Mouse (Mus musculus) kidney, postnatal 0 days (tissue): ENCODE measurements around the gene Taf6. TPM values are rescaled to one million over a fixed set of nuclear protein-coding genes. Genes with fewer than 3 reads are reported as not detected.

Source experiments
- ATAC-seq: fragments of 200-750 bp; cut with Nextera tagmentation; replicated peaks from 2 replicates; pipeline ENCODE4 v1.8.0; 2017; ENCODE audit warnings: low read depth, moderate number of reproducible peaks, moderate TSS enrichment, moderate library complexity; ENCODE audit not compliant: low FRiP score
- DNase-seq: peaks from one replicate; pipeline ENCODE4 v3.0.0-alpha.2; 2016; ENCODE audit warnings: low spot score
- H3K27ac ChIP-seq: fragments of 300-500 bp; sonication (generic); 2 replicates; pipeline ENCODE4 v1.5.1; 2014; ENCODE audit warnings: mild to moderate bottlenecking
- H3K27me3 ChIP-seq: fragments of 300-500 bp; sonication (generic); 2 replicates; pipeline ENCODE4 v1.6.1; 2014; ENCODE audit warnings: low read length, mixed read lengths; ENCODE audit not compliant: insufficient read depth
- H3K36me3 ChIP-seq: fragments of 300-500 bp; sonication (generic); 2 replicates; pipeline ENCODE4 v1.6.1; 2014; ENCODE audit warnings: low read length, mixed read lengths; ENCODE audit not compliant: insufficient read depth
- H3K4me1 ChIP-seq: fragments of 300-500 bp; sonication (generic); replicated peaks from 2 replicates; pipeline ENCODE4 v1.6.1; 2014; ENCODE audit warnings: antibody characterized with exemption, low read length, mixed read lengths; ENCODE audit not compliant: insufficient read depth
- H3K4me2 ChIP-seq: fragments of 300-500 bp; sonication (generic); 2 replicates; pipeline ENCODE4 v1.6.1; 2014; ENCODE audit warnings: mild to moderate bottlenecking, low read length, moderate library complexity, mixed read lengths
- H3K4me3 ChIP-seq: fragments of 300-500 bp; sonication (generic); replicated peaks from 2 replicates; pipeline ENCODE4 v1.5.1; 2014; ENCODE audit warnings: low read depth, low read length
- H3K9ac ChIP-seq: fragments of 300-500 bp; sonication (generic); 2 replicates; pipeline ENCODE4 v1.6.1; 2014; ENCODE audit warnings: low read depth, low read length
- H3K9me3 ChIP-seq: fragments of 300-500 bp; sonication (generic); replicated peaks from 2 replicates; pipeline ENCODE4 v1.6.1; 2016; ENCODE audit warnings: low read length, inconsistent platforms, mixed read lengths
- CTCF ChIP-seq: IDR thresholded peaks from 2 replicates; pipeline ENCODE4 v1.5.1; 2016; ENCODE audit warnings: antibody characterized with exemption, low read depth, mild to moderate bottlenecking, moderate library complexity
- WGBS: fragments of 180-500 bp; shearing (Covaris S2); extraction: QIAGEN DNeasy Blood & Tissue Kit; methylation state at CpG from one replicate; pipeline ENCODE4 v1.1.7; 2014; 5-methylcytosine and 5-hydroxymethylcytosine counted together
- polyA plus RNA-seq: library from polyadenylated mRNA; unstranded; fragments of >200 nt; fragmentation: Nextera tagmentation; extraction: Ambion mirVana; gene quantifications from 2 replicates; pipeline ENCODE4 v1.2.1, GENCODE M21; 2015

The Taf6 gene
- polyA plus RNA-seq = 49.8 and 54.8 TPM in 2 replicates

- no peak for TF ChIP-seq CTCF
- H3K4me3 ChIP-seq = peak within 1 kb of the TSS; percentile 84
- DNase-seq (peak; percentile 95), ATAC-seq (peak; percentile 79)
- H3K9ac ChIP-seq = peak within 1 kb of the TSS; percentile 83
- H3K27me3 ChIP-seq = no peaks in the 10 kb centered on the region
- peak within 1 kb of the TSS; percentile 75 for H3K27ac ChIP-seq
- H3K36me3 ChIP-seq = peaks cover 9% of the 10 kb centered on the region
- WGBS = under 1% methylated on average over 31 of the region's 31 CpGs
- H3K4me1 ChIP-seq = 0 out of 2 replicates have a peak, but pooled peaks cover 5% of the 10 kb centered on the region
- H3K4me2 ChIP-seq = peak within 1 kb of the TSS; percentile 74
- no peaks in the 10 kb centered on the region for H3K9me3 ChIP-seq
Measured at GRCm38 (mm10) chr5:138186950-138187638, at the start of gene Taf6, which contains the start of gene Cnpy4. Taf6 (minus strand) TSS chr5:138187451. Cnpy4 (plus strand) TSS chr5:138187485.

GRCm38 (mm10) chr5:138234224-138234623, 47.0 kb upstream of the Taf6 start:
- TF ChIP-seq CTCF = no peak
- Histone ChIP-seq H3K4me2 (no peak overlapping the region), H3K27me3 (no peaks in the 10 kb centered on the region), H3K36me3 (no peaks in the 10 kb centered on the region), H3K4me3 (no peak overlapping the region), H3K9ac (0 out of 2 replicates have a peak overlapping the region, but pooled peaks have one; percentile 10), H3K27ac (peak overlapping the region; percentile 70), H3K4me1 (no peaks in the 10 kb centered on the region), H3K9me3 (no peaks in the 10 kb centered on the region)
- ATAC-seq (no peak), DNase-seq (no peak)

- H3K4me2 ChIP-seq = no peak overlapping the region
- no peak for TF ChIP-seq CTCF
- WGBS = 67% methylated on average over 2 of the region's 2 CpGs
- H3K9ac ChIP-seq = no peak overlapping the region
- no peak overlapping the region for H3K4me3 ChIP-seq
- DNase-seq = peak; percentile 8
- H3K9me3 ChIP-seq = no peaks in the 10 kb centered on the region
- no peaks in the 10 kb centered on the region for H3K4me1 ChIP-seq
- no peaks in the 10 kb centered on the region for H3K36me3 ChIP-seq
- no peaks in the 10 kb centered on the region for H3K27me3 ChIP-seq
- ATAC-seq = no peak
- H3K27ac ChIP-seq = peak overlapping the region; percentile 70
Measured at GRCm38 (mm10) chr5:138233778-138234177, 46.5 kb upstream of the Taf6 start.

- Histone ChIP-seq H3K27me3 (no peaks in the 10 kb centered on the region), H3K27ac (no peak overlapping the region), H3K9me3 (no peaks in the 10 kb centered on the region), H3K9ac (no peak overlapping the region), H3K4me2 (no peak overlapping the region), H3K36me3 (no peaks in the 10 kb centered on the region), H3K4me1 (no peaks in the 10 kb centered on the region), H3K4me3 (no peak overlapping the region)
- no peak for ATAC-seq
- WGBS = 81% methylated on average over 3 of the region's 3 CpGs
- TF ChIP-seq CTCF = no peak
- DNase-seq = no peak
Measured at GRCm38 (mm10) chr5:138229511-138229910, 42.3 kb upstream of the Taf6 start.

GRCm38 (mm10) chr5:138228026-138228425, 40.8 kb upstream of the Taf6 start:
- H3K27ac ChIP-seq = no peak overlapping the region
- H3K9me3 ChIP-seq = no peaks in the 10 kb centered on the region
- H3K9ac ChIP-seq = no peak overlapping the region
- H3K4me1 ChIP-seq = no peaks in the 10 kb centered on the region
- ATAC-seq (no peak), DNase-seq (peak; percentile 17)
- WGBS = 55% methylated on average over 3 of the region's 3 CpGs
- H3K4me2 ChIP-seq = no peak overlapping the region
- H3K36me3 ChIP-seq = no peaks in the 10 kb centered on the region
- H3K27me3 ChIP-seq = no peaks in the 10 kb centered on the region
- no peak overlapping the region for H3K4me3 ChIP-seq
- TF ChIP-seq CTCF = peak; percentile 71

GRCm38 (mm10) chr5:138227367-138227766, 40.1 kb upstream of the Taf6 start:
- ATAC-seq (no peak), DNase-seq (no peak)
- Histone ChIP-seq H3K36me3 (no peaks in the 10 kb centered on the region), H3K4me1 (no peaks in the 10 kb centered on the region), H3K9me3 (no peaks in the 10 kb centered on the region), H3K4me2 (no peak overlapping the region), H3K4me3 (no peak overlapping the region), H3K27ac (no peak overlapping the region), H3K9ac (no peak overlapping the region), H3K27me3 (no peaks in the 10 kb centered on the region)
- 72% methylated on average over 2 of the region's 2 CpGs for WGBS
- TF ChIP-seq CTCF = no peak
